Mouse (Mus musculus) heart, embryonic 11.5 days (tissue): ENCODE data around the gene 4933427D14Rik. TPM values are rescaled to one million over a fixed set of nuclear protein-coding genes. Genes with fewer than 3 reads are reported as not detected.

Experiments
- ATAC-seq: fragments of 200-750 bp; cut with Nextera tagmentation; replicated peaks from 2 replicates; pipeline ENCODE4 v1.8.0; 2017; ENCODE audit warnings: moderate library complexity; ENCODE audit not compliant: insufficient number of reproducible peaks, low FRiP score, low TSS enrichment
- H3K27ac ChIP-seq: fragments of 300-500 bp; sonication (generic); 2 replicates; pipeline ENCODE4 v1.5.1; 2014; ENCODE audit warnings: mild to moderate bottlenecking, low read depth, low read length
- H3K27me3 ChIP-seq: fragments of 300-500 bp; sonication (generic); 2 replicates; pipeline ENCODE4 v1.6.1; 2014; ENCODE audit warnings: mild to moderate bottlenecking, low read length, mixed read lengths; ENCODE audit not compliant: control insufficient read depth, insufficient read depth
- H3K36me3 ChIP-seq: fragments of 300-500 bp; sonication (generic); 2 replicates; pipeline ENCODE4 v1.6.1; 2014; ENCODE audit warnings: mild to moderate bottlenecking, low read length, moderate library complexity, mixed read lengths; ENCODE audit not compliant: control insufficient read depth, insufficient read depth
- H3K4me1 ChIP-seq: fragments of 300-500 bp; sonication (generic); 2 replicates; pipeline ENCODE4 v1.6.1; 2014; ENCODE audit warnings: low read length; ENCODE audit not compliant: control insufficient read depth, insufficient read depth
- H3K4me2 ChIP-seq: fragments of 300-500 bp; sonication (generic); 2 replicates; pipeline ENCODE4 v1.6.1; 2014; ENCODE audit warnings: mild to moderate bottlenecking, moderate library complexity
- H3K4me3 ChIP-seq: fragments of 300-500 bp; sonication (generic); 2 replicates; pipeline ENCODE4 v1.5.1; 2014; ENCODE audit warnings: low read depth, low read length
- H3K9ac ChIP-seq: fragments of 300-500 bp; sonication (generic); 2 replicates; pipeline ENCODE4 v1.6.1; 2014; ENCODE audit warnings: mild to moderate bottlenecking, low read depth, low read length, moderate library complexity
- H3K9me3 ChIP-seq: fragments of 300-500 bp; sonication (generic); replicated peaks from 2 replicates; pipeline ENCODE4 v1.6.1; 2016; ENCODE audit warnings: low read length; ENCODE audit not compliant: control insufficient read depth
- WGBS: fragments of 180-500 bp; shearing (Covaris S2); extraction: QIAGEN DNeasy Blood & Tissue Kit; methylation state at CpG from one replicate; pipeline ENCODE4 v1.1.7; 2014; ENCODE audit not compliant: insufficient replicate concordance; 5-methylcytosine and 5-hydroxymethylcytosine counted together
- polyA plus RNA-seq: library from polyadenylated mRNA; unstranded; fragments of >200 nt; fragmentation: Nextera tagmentation; extraction: Ambion mirVana; gene quantifications from 2 replicates; pipeline ENCODE4 v1.2.1, GENCODE M21; 2014

Gene 4933427D14Rik
- polyA plus RNA-seq, 1 experiment from 2014 or later, result 5.4 TPM

DNA sequence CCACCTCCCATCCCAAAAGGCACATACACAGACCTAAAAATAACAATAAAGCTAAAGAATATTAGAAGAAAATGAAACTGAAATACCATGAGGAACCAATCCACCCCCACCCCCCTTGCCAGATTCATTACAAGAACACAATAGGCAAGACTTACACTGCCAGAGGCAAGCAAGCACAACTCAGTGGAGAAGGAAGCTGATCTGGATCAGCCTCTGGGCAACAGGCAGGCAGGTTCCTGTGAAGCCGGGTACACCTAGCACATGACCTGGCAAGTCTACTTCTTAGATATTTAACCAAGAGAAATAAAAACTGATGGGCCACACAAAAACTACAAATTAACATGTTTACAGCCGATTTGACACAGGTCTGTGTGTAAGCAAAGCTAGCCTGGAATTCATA is 44.1 kb downstream of the 4933427D14Rik start:
- WGBS, result 84% methylated on average over 2 of the region's 2 CpGs

DNA sequence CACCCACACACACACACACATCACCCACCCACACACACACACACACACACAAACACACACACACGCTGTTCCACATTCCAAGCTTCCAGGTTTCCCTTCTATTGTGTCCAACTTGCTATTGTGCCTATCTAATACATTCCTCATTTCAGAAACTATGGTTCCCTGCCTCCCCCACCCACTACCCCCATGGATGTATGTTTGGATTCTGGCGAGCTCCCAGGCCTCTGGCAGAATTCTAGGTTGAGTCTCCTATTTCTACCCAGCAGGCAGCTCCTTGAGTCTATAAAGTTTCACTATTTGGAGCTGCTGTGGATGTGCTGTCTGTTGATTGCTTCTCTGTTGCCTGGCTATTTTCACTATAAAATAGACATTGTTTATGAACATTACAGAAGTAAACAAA is 50.6 kb downstream of the 4933427D14Rik start:
- no peaks in the 10 kb centered on the region for H3K9me3 ChIP-seq
- H3K4me2 ChIP-seq, result no peak overlapping the region
- H3K27ac ChIP-seq, result no peak overlapping the region
- no peaks in the 10 kb centered on the region for H3K27me3 ChIP-seq
- no peak overlapping the region for H3K9ac ChIP-seq
- no peaks in the 10 kb centered on the region for H3K36me3 ChIP-seq
- H3K4me1 ChIP-seq, result no peaks in the 10 kb centered on the region
- no peak for ATAC-seq
- 77% methylated on average over 2 of the region's 2 CpGs for WGBS
- H3K4me3 ChIP-seq, result no peak overlapping the region

More for the DNA sequence above, 44.1 kb downstream of the 4933427D14Rik start:
- H3K9me3 ChIP-seq, result no peaks in the 10 kb centered on the region
- peaks cover 10% of the 10 kb centered on the region; the same call in 1 of the 2 replicates for H3K36me3 ChIP-seq
- no peak overlapping the region for H3K4me2 ChIP-seq
- no peak overlapping the region for H3K27ac ChIP-seq
- no peaks in the 10 kb centered on the region for H3K27me3 ChIP-seq
- H3K4me1 ChIP-seq, result no peaks in the 10 kb centered on the region
- no peak overlapping the region for H3K4me3 ChIP-seq
- no peak overlapping the region for H3K9ac ChIP-seq
- ATAC-seq, result no peak

DNA sequence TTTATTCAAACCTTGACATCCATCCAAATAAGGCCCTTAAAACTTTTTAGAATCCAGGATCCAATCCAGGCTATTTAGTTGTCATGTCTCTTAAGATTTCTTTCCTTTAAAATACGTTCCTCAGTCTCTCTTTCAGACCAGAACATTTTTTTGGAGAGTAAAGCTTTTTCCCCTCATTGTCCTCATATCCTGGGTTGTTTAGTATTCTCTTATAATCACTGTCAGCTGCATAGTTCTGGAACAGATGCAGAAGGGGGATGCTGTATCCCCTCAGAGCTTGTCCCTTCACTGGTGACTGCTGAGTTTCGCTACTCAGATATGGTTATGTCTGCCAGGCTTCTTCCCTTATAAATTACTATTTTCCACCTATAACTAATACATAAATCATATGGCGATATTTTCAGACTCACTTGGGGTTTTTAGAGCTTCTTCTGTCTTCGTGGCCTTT is 51.3 kb downstream of the 4933427D14Rik start:
- no peaks in the 10 kb centered on the region for H3K36me3 ChIP-seq
- no peaks in the 10 kb centered on the region for H3K27me3 ChIP-seq
- ATAC-seq, result no peak
- no peak overlapping the region for H3K4me2 ChIP-seq
- H3K9ac ChIP-seq, result no peak overlapping the region
- H3K4me3 ChIP-seq, result no peak overlapping the region
- 82% methylated on average over 4 of the region's 4 CpGs for WGBS
- H3K4me1 ChIP-seq, result no peaks in the 10 kb centered on the region
- H3K9me3 ChIP-seq, result no peaks in the 10 kb centered on the region
- H3K27ac ChIP-seq, result no peak overlapping the region

DNA sequence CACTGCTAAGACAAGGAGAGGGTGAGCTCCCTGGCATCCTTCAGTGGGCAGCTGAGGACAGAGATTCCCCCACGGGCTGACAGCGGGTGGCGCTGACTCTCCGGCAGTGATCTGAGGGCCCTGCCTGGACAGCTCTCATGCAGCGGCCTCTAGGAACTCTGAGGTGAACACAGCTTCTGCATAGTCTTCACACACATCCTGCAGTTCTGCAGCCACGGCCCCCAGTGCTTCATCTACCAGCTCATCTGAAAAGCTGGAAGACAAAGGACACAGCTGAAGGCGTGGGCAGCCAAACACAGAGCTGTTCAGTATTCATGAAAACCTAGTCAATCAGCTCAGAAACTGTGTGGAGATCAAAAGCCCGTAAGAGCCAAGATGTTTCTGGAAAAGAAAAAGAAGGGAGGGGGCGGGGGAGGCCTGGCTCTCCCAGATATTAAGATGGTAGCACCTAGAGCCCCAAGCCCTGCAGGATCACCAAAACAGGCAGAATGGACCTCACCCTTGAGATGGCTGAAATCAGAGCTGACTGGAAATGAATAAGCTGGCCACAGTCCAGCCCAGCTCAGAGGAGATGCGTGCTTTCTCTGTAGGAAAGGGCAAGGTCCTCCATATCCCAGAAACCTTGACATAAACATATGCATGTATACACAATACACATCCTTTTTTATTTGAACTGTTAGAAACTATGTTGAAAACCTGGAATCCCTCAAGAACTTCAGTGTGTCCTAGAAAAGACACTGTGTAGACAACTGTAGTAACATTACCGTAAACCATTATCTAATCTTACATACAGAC is 51.9 kb downstream of the 4933427D14Rik start:
- Histone ChIP-seq H3K4me2 (no peak overlapping the region), H3K4me1 (no peaks in the 10 kb centered on the region), H3K4me3 (no peak overlapping the region), H3K27ac (no peak overlapping the region), H3K27me3 (no peaks in the 10 kb centered on the region), H3K9me3 (no peaks in the 10 kb centered on the region), H3K9ac (no peak overlapping the region), H3K36me3 (no peaks in the 10 kb centered on the region)
- no peak for ATAC-seq
- WGBS, result 79% methylated on average over 11 of the region's 11 CpGs

DNA sequence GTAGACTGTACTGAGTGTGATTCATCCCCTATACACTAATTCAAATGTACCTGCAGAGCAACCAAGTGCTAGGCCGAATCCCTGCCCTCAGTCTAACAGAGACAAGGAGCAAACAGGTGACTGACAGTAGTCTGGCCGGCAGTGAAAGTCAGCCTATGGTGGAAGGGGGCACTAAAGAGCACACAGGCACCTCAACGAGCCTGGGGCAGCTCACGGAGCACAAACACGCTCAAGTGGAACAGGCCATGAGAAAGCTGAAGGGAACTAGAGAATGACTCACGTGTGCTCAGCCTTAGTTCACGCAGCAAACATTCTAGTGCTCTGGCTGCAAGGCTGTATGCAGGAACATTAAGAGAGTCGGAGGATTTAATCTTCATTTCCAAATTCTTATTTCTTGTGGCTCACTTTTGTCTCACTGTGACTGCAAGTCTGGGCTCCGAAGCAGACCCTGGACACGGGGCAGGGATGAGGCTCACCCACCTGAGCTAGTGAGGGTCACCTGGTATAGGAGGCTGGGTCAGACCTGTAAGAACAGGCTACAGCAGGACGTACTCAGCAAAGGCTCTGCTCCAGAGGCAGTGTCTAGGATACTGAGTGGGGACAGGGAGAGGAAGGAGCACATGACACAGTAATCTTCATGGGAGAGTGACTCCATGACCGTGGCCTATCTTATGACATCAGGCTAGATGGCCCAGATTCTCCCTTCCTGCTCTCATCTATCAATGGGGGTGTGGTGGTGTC is 54.0 kb downstream of the 4933427D14Rik start:
- Histone ChIP-seq H3K36me3 (no peaks in the 10 kb centered on the region), H3K4me1 (no peaks in the 10 kb centered on the region), H3K9me3 (no peaks in the 10 kb centered on the region), H3K27ac (no peak overlapping the region), H3K4me3 (no peak overlapping the region), H3K9ac (no peak overlapping the region), H3K27me3 (no peaks in the 10 kb centered on the region), H3K4me2 (no peak overlapping the region)
- no peak for ATAC-seq
- WGBS, result 77% methylated on average over 12 of the region's 12 CpGs

DNA sequence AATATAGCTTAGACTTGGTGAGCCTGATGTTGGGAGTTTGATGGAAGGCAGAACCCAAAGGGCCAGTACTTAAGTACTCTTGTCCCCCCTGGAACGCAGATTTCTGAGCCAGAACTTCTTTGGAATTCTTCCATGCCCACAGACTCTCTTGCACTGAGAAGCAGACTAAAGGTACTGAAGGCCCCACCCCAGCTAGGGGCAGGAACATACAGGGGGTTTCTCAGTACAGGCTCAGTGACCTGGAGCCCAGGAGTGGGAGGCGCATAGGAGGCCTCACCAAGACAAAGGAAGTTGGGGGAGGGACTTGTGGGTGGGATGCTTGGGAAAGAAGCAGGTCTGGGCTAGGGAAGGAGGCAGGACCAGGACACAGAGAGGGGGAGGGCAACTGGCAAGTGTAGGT is 56.1 kb downstream of the 4933427D14Rik start:
- Histone ChIP-seq H3K36me3 (no peaks in the 10 kb centered on the region), H3K4me1 (no peaks in the 10 kb centered on the region), H3K9me3 (no peaks in the 10 kb centered on the region), H3K4me3 (no peak overlapping the region), H3K4me2 (no peak overlapping the region), H3K27me3 (no peaks in the 10 kb centered on the region), H3K9ac (no peak overlapping the region), H3K27ac (no peak overlapping the region)
- no peak for ATAC-seq
- WGBS, result 45% methylated on average over 2 of the region's 2 CpGs

DNA sequence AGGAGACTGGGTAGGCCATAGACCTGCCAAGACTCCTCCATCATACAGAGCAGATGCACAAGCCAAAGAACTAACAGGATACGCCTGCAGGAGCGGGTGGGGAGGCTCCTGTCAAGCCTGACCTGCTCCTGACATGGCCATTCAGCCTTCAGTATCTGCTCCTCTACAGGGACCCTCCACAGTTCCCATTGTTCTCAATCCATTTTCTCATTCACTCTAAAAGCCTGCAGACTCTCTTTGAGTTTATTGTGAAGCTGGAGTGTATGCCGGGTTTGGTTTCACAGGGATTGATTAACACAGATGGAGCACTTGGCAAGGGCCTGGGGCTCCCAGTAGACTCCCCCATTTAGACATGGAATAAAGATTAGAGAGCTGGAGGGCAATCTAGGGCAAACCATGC is 59.3 kb downstream of the 4933427D14Rik start:
- Histone ChIP-seq H3K27me3 (0 out of 2 replicates have a peak, but pooled peaks cover 4% of the 10 kb centered on the region), H3K4me2 (no peak overlapping the region), H3K9me3 (no peaks in the 10 kb centered on the region), H3K9ac (no peak overlapping the region), H3K36me3 (no peaks in the 10 kb centered on the region), H3K4me1 (no peaks in the 10 kb centered on the region), H3K27ac (no peak overlapping the region), H3K4me3 (no peak overlapping the region)
- WGBS, result 63% methylated on average over 3 of the region's 3 CpGs
- no peak for ATAC-seq

DNA sequence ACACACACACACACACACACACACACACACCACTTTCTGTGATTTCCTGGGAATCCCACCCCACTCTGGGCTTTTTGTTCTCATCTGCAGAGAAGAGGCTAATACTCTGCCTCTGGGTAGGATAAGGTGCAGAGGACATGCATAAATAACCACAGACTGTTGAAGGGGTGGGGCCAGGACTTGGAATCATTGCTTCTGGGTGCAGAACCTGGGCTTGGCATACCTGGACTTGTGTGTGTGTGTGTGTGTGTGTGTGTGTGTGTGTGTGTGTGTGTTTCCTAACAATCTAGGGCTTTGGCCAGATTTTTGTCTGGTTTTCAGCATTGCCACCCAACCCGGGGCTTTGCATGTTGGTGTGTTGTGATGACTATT is 61.4 kb downstream of the 4933427D14Rik start:
- no peak overlapping the region for H3K4me2 ChIP-seq
- H3K4me1 ChIP-seq, result no peaks in the 10 kb centered on the region
- no peak overlapping the region for H3K9ac ChIP-seq
- 94% methylated on average over 1 of the region's 1 CpGs for WGBS
- H3K4me3 ChIP-seq, result no peak overlapping the region
- H3K27ac ChIP-seq, result no peak overlapping the region
- peaks cover 4% of the 10 kb centered on the region; the same call in 1 of the 2 replicates for H3K27me3 ChIP-seq
- no peaks in the 10 kb centered on the region for H3K9me3 ChIP-seq
- no peaks in the 10 kb centered on the region for H3K36me3 ChIP-seq
- ATAC-seq, result no peak
